Mouse (Mus musculus) kidney, embryonic 16.5 days (tissue): Measurements from ENCODE around the gene Ppia. TPM values are rescaled to one million over a fixed set of nuclear protein-coding genes. Genes with fewer than 3 reads are reported as not detected.
"Not testable (repeated sequence)": the region's sequence is repeated elsewhere in the genome, so short reads cannot be mapped to it uniquely, and the experiment has no call there.

Source experiments
- ATAC-seq: fragments of 200-750 bp; cut with Nextera tagmentation; 2 replicates; pipeline ENCODE4 v1.8.0; 2017; ENCODE audit warnings: moderate TSS enrichment; ENCODE audit not compliant: low FRiP score, low TSS enrichment
- H3K27ac ChIP-seq: fragments of 300-500 bp; sonication (generic); 2 replicates; pipeline ENCODE4 v1.5.1; 2014; ENCODE audit warnings: low read length
- H3K27me3 ChIP-seq: fragments of 300-500 bp; sonication (generic); 2 replicates; pipeline ENCODE4 v1.6.1; 2014; ENCODE audit warnings: low read length, control low read depth, mixed read lengths; ENCODE audit not compliant: insufficient read depth
- H3K36me3 ChIP-seq: fragments of 300-500 bp; sonication (generic); 2 replicates; pipeline ENCODE4 v1.6.1; 2014; ENCODE audit warnings: low read length, control low read depth, mixed read lengths; ENCODE audit not compliant: insufficient read depth
- H3K4me1 ChIP-seq: fragments of 300-500 bp; sonication (generic); 2 replicates; pipeline ENCODE4 v1.6.1; 2014; ENCODE audit warnings: low read length, control low read depth, mixed read lengths; ENCODE audit not compliant: insufficient read depth
- H3K4me2 ChIP-seq: fragments of 300-500 bp; sonication (generic); replicated peaks from 2 replicates; pipeline ENCODE4 v1.6.1; 2014; ENCODE audit warnings: low read depth, low read length
- H3K4me3 ChIP-seq: fragments of 300-500 bp; sonication (generic); 2 replicates; pipeline ENCODE4 v1.5.1; 2014; ENCODE audit warnings: mild to moderate bottlenecking, low read length
- H3K9ac ChIP-seq: fragments of 300-500 bp; sonication (generic); replicated peaks from 2 replicates; pipeline ENCODE4 v1.6.1; 2014; ENCODE audit warnings: low read length
- H3K9me3 ChIP-seq: fragments of 300-500 bp; sonication (generic); 2 replicates; pipeline ENCODE4 v1.6.1; 2016; ENCODE audit warnings: low read length, control low read depth
- WGBS: fragments of 180-500 bp; shearing (Covaris S2); extraction: QIAGEN DNeasy Blood & Tissue Kit; methylation state at CpG from one replicate; pipeline ENCODE4 v1.1.7; 2014; 5-methylcytosine and 5-hydroxymethylcytosine counted together
- polyA plus RNA-seq: library from polyadenylated mRNA; unstranded; fragments of >200 nt; fragmentation: Nextera tagmentation; extraction: Ambion mirVana; gene quantifications from 2 replicates; pipeline ENCODE4 v1.2.1, GENCODE M21; 2015

The Ppia gene
- polyA plus RNA-seq, 1 experiment from 2014 or later, result 4,942 TPM

DNA sequence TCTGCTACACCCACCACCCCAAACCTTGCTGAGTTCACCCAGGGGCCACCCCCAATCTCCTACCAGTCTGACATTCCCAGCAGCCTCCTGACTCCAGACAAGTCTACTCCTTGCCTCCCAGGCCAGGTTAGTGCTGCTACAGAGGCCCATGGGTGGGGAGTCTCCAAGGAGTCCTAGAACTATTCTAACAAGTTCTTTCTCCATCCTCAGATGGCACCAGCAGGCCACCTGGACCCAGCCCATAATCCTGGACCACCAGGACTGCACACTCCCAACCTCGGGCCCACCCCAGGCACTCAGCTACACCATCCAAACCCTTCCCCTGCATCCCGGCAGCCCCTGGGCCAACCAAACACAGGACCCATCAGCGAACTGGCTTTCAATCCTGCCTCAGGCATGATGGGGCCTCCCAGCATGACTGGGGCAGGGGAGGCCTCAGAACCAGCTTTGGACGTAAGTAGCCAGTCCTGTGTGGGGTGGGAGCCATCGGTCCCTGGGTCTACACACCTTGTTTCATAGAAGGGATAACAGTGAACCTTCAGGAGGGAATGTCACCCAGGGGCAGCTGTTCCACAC is 11.3 kb upstream of the Ppia start:
- whole genome bisulfite sequencing, result 92% methylated on average over 5 of the region's 5 CpGs
- no peak for ATAC-seq
- Histone ChIP-seq H3K9ac (0 out of 2 replicates have a peak overlapping the region, but pooled peaks have one; percentile 6), H3K4me3 (no peak overlapping the region), H3K27me3 (no peaks in the 10 kb centered on the region), H3K4me1 (peaks cover 30% of the 10 kb centered on the region), H3K4me2 (no peak overlapping the region), H3K27ac (no peak overlapping the region), H3K36me3 (peaks cover 68% of the 10 kb centered on the region), H3K9me3 (no peaks in the 10 kb centered on the region)

DNA sequence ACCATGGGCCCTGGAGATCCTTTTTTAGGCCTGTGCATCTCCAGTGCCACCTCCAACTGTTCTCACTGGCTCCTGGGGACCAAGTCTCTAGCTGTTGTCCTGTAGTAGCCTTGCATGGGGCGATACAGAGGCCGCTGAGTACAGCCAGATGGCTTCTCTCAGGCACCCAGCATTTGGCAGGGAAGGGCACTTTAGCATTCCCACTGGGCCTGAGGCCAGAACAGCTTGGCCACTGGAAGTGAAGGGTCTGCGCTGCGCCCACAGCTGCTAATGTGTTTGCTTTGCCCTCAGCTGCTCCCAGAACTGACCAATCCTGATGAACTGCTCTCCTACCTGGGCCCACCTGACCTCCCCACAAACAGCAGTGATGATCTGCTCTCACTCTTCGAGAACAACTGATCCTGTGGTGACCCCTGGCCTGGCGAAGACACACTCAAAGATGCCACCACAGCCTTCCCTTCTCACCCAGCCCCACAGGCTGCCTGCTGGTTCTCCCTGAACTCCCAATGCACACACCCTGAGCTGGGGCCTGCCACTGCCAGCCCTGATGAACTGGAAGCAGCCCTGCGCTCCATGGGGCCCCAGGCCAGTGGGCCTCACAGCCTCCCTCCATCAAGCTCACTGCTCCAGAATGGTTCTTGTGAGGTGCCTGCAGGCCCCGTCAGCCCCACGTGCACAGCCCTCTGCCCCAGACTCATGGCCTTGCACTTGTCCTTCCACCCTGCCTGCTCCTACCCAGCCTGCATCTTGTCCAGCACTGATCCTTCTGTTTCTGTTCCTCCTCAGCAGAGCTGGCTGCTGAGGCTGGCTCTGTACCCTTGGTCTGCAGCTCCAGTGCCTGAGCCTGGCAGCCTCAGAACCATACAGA is 10.3 kb upstream of the Ppia start:
- Histone ChIP-seq H3K27ac (peak overlapping the region; percentile 86), H3K27me3 (no peaks in the 10 kb centered on the region), H3K4me2 (no peak overlapping the region), H3K4me3 (no peak overlapping the region), H3K4me1 (peaks cover 30% of the 10 kb centered on the region), H3K9ac (peak overlapping the region; percentile 44), H3K36me3 (peaks cover 59% of the 10 kb centered on the region), H3K9me3 (no peaks in the 10 kb centered on the region)
- peak; percentile 3; the same call in 1 of the 2 replicates for ATAC-seq
- 80% methylated on average over 9 of the region's 9 CpGs for WGBS

DNA sequence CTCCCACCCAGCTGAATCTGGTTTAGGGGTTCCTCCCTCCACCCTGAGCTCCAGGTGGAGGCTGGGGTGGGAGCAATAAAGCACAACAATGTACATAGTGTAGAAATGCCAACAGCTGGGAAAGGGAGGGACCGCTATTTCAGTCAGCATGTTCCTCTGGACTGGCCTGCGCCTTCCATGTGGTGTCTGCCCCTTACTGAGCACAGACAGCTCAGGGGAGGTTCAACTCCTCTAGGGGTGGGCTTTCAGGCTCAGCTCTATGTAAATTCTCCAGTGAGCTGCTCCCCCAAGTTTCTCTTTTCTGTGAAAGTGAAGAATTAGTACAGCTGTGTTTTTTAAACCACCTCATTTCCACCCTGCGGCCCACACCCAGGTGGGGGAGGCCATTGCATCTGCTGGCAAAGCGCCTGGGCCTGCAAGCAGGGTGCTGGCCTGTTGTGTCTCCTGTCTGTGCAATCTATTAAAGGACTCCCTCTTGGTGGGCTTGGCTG is 9.6 kb upstream of the Ppia start:
- H3K9me3 ChIP-seq, result no peaks in the 10 kb centered on the region
- WGBS, result 28% methylated on average over 3 of the region's 4 CpGs
- H3K4me3 ChIP-seq, result no peak overlapping the region
- peak overlapping the region; percentile 44 for H3K9ac ChIP-seq
- no peak overlapping the region for H3K4me2 ChIP-seq
- H3K4me1 ChIP-seq, result peaks cover 30% of the 10 kb centered on the region
- H3K27me3 ChIP-seq, result no peaks in the 10 kb centered on the region
- peaks cover 53% of the 10 kb centered on the region for H3K36me3 ChIP-seq
- H3K27ac ChIP-seq, result peak overlapping the region; percentile 86
- peak; percentile 39 for ATAC-seq

DNA sequence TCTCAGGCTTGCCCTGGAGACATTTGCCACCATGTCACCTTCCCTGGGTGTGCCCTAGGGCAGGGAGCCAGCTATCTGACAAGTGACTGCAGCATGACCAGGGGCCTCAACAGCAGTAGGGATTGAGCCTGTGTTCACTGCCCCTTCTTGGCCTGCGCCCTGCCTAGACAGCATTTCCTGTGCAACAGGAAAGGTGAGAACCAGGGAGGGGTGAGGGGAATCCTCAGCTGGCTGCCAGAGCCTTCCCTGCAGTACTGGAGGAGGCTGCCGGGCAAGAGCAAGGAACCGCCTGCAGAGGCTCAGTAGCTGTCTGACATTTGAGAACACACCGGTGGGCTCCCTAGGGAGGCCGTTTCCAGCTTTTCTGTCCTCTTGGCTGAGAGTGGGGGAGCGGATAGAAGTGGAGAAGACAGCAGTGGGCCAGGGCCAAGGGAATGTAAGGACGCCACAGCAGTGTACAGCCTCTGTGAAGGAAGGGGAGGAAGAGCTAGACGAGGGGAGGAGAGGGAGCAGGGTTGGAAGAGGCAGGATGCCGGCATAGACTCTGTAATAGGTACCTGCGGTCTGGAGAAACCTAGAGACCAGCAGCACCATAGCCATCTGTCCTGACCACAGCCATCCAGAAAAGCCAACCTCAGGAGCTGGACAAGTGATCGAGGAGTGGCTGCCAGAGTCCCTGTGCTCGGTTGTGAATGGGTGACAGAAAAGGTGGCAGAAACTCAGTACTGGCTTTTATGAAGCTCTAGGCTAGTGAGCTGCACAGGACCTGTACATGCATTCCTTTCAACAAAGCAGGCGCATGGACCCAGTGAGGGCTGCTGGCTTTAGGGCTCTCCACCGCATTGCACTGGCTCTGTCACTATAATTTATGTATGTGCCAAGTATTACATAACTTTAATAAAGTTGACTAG is 8.7 kb upstream of the Ppia start:
- WGBS, result 17% methylated on average over 14 of the region's 14 CpGs
- H3K9ac ChIP-seq, result peak overlapping the region; percentile 12; the same call in 1 of the 2 replicates
- peak; percentile 85 for ATAC-seq

DNA sequence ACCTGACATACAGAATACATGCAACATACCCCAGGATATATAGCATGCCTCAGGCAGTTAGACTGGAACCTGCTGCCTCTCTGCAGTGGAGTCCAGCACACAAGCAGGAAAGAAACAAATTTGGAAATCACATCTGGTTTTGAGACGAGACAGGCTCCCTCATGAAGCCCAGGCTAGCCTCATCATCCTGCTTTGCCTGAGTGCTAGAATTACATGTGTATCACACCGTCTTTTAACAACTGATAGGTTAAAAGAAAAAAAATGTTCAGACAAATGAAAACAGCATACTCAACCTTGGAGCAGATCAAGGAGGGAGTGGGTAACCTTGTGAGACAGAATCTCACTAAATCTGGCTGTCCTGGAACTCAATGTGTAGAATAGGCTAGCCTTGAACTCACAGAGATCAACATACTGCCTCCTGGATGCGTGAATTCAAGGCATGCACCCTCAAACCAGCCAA is 8.1 kb upstream of the Ppia start:
- H3K4me3 ChIP-seq, result no peak overlapping the region
- H3K9me3 ChIP-seq, result no peaks in the 10 kb centered on the region
- 0 out of 2 replicates have a peak overlapping the region, but pooled peaks have one; percentile 36 for H3K4me2 ChIP-seq
- no peaks in the 10 kb centered on the region for H3K27me3 ChIP-seq
- no peak for ATAC-seq
- peaks cover 37% of the 10 kb centered on the region for H3K36me3 ChIP-seq
- H3K4me1 ChIP-seq, result peaks cover 30% of the 10 kb centered on the region
- no peak overlapping the region for H3K9ac ChIP-seq
- peak overlapping the region; percentile 86 for H3K27ac ChIP-seq
- WGBS, result 63% methylated on average over 3 of the region's 3 CpGs

More for the DNA sequence above, 8.7 kb upstream of the Ppia start:
- Histone ChIP-seq H3K4me2 (peak overlapping the region; percentile 36), H3K4me1 (peaks cover 30% of the 10 kb centered on the region), H3K36me3 (peaks cover 44% of the 10 kb centered on the region), H3K27me3 (no peaks in the 10 kb centered on the region), H3K9me3 (no peaks in the 10 kb centered on the region), H3K4me3 (no peak overlapping the region), H3K27ac (peak overlapping the region; percentile 86)

DNA sequence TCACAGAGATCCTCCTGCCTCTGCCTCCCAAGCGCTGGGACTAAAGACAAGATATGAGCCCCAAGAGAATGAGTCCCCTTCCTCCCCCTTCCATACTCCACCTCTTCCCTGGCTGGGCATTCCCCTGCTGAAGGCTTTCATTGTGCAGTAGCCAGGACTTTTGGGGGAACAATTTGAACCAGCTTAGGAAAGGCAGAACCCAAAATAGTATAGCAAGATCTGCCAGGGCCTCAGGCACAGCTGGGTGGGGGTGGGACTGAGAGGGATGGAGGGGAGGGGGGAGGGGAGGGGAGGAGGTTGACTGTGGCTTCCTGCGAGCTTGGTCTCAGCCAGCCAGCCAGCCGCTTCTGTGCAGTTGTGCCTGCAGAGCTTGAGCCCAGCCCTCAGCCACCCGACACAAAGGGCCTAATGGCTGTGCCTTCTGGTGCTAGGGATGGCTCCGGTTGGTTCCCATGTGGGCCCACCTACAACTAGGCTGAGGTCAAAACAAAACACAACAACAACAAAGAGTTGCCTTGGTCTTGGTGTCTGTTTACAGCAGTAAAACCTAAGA is 5.1 kb upstream of the Ppia start:
- Histone ChIP-seq H3K36me3 (peaks cover 8% of the 10 kb centered on the region), H3K9ac (no peak overlapping the region), H3K27me3 (no peaks in the 10 kb centered on the region), H3K9me3 (no peaks in the 10 kb centered on the region), H3K4me3 (no peak overlapping the region), H3K27ac (no peak overlapping the region), H3K4me2 (no peak overlapping the region), H3K4me1 (peaks cover 31% of the 10 kb centered on the region)
- ATAC-seq, result no peak
- 55% methylated on average over 5 of the region's 5 CpGs for WGBS

DNA sequence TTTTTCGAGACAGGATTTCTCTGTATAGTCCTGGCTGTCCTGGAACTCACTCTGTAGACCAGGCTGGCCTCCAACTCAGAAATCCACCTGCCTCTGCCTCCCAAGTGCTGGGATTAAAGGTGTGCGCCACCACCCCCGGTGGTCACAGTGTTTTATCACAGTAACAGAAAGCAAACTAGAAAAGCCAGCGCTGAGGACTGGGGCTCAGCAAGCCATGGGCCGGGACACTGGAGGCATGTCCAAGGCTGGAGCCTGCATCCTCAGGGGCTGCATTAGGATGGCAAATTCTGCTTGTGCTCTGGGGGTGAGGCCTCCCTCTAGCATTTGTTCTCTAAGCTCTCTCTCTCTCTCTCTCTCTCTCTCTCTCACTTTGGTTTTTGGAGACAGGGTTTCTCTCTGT is 4.5 kb upstream of the Ppia start:
- not testable (repeated sequence) for H3K27me3 ChIP-seq, H3K4me3 ChIP-seq, H3K9me3 ChIP-seq, H3K9ac ChIP-seq, H3K4me2 ChIP-seq, H3K27ac ChIP-seq, ATAC-seq, H3K36me3 ChIP-seq
- H3K4me1 ChIP-seq, result peaks cover 27% of the 10 kb centered on the region
- 89% methylated on average over 5 of the region's 5 CpGs for WGBS

DNA sequence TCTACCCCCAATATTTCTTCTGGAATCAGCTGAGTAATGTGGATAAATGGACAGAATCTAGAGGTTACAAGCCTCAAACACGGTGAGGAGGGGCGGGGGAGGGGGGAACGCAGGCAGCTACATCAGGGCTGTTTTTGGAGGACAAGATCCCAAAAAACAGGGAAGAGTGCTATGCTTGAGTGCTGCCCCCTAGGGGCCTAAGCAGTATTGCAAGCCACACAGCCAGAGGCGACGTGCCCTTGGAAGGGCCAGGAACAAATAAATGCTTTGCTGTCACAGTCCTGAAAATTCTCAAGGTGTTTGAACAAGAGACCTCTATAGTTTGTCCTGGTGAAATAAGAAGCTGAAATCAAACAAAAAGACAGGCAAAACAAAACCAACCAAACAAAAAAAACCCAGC is 3.6 kb upstream of the Ppia start:
- Histone ChIP-seq H3K9ac (no peak overlapping the region), H3K4me1 (peaks cover 18% of the 10 kb centered on the region), H3K4me3 (no peak overlapping the region), H3K9me3 (no peaks in the 10 kb centered on the region), H3K36me3 (no peaks in the 10 kb centered on the region), H3K4me2 (no peak overlapping the region), H3K27ac (no peak overlapping the region), H3K27me3 (no peaks in the 10 kb centered on the region)
- no peak for ATAC-seq
- WGBS, result 7% methylated on average over 5 of the region's 5 CpGs

DNA sequence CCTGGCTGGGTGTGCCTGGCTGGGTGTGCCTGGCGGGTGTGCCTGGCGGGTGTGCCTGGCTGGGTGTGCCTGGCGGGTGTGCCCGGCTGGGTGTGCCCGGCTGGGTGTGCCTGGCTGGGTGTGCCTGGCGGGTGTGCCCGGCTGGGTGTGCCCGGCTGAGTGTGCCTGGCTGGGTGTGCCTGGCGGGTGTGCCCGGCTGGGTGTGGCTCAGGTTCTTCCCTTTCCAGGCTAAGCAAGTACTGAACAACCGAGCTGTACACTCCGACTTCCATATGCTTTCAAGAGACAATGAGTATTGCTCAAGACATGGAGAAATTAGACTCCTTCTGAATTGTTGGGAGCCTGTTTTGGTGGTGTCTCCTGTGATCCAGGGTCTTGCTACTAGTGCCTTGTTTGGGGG is 2.0 kb upstream of the Ppia start:
- H3K27me3 ChIP-seq, result no peaks in the 10 kb centered on the region
- no peak overlapping the region for H3K9ac ChIP-seq
- H3K4me2 ChIP-seq, result no peak overlapping the region
- ATAC-seq, result no peak
- H3K4me1 ChIP-seq, result peaks cover 17% of the 10 kb centered on the region
- WGBS, result 96% methylated on average over 11 of the region's 12 CpGs
- no peak overlapping the region for H3K27ac ChIP-seq
- H3K9me3 ChIP-seq, result no peaks in the 10 kb centered on the region
- H3K4me3 ChIP-seq, result no peak overlapping the region
- H3K36me3 ChIP-seq, result peaks cover under 1% of the 10 kb centered on the region; the same call in 1 of the 2 replicates
